Mouse (Mus musculus): ENCODE measurements around the gene Slc22a1.

- TF ChIP-seq POLR2A (IDR thresholded peaks at IDR 0.05; ENCODE audit: borderline replicate concordance, control insufficient read depth, low read depth, low read length) (no peak), CTCF (IDR thresholded peaks at IDR 0.05; ENCODE audit: control insufficient read depth, insufficient read depth, low read length) (no peak)
Measured at GRCm38 (mm10) chr17:12717445-12717844, 41.8 kb upstream of the Slc22a1 start.
